Mouse (Mus musculus) hindbrain, embryonic 16.5 days (tissue): ENCODE data around the gene Lao1. TPM values are rescaled to one million over a fixed set of nuclear protein-coding genes. Genes with fewer than 3 reads are reported as not detected.
A peak's percentile ranks its signal among the peaks of the same experiment; 100 is the strongest.

Experiments
- ATAC-seq: fragments of 200-750 bp; cut with Nextera tagmentation; 2 replicates; pipeline ENCODE4 v1.8.0; 2017; ENCODE audit warnings: moderate TSS enrichment, moderate library complexity
- H3K27ac ChIP-seq: fragments of 300-500 bp; sonication (generic); 2 replicates; pipeline ENCODE4 v1.5.1; 2014; ENCODE audit warnings: low read depth, mild to moderate bottlenecking, control low read depth, low read length, moderate library complexity
- H3K27me3 ChIP-seq: fragments of 300-500 bp; sonication (generic); replicated peaks from 2 replicates; pipeline ENCODE4 v1.6.1; 2014; ENCODE audit warnings: low read length; ENCODE audit not compliant: control insufficient read depth, insufficient read depth
- H3K36me3 ChIP-seq: fragments of 300-500 bp; sonication (generic); 2 replicates; pipeline ENCODE4 v1.6.1; 2014; ENCODE audit warnings: mild to moderate bottlenecking, low read length, moderate library complexity, mixed read lengths; ENCODE audit not compliant: control insufficient read depth, insufficient read depth
- H3K4me1 ChIP-seq: fragments of 300-500 bp; sonication (generic); 2 replicates; pipeline ENCODE4 v1.6.1; 2014; ENCODE audit warnings: low read depth, low read length; ENCODE audit not compliant: control insufficient read depth, insufficient read depth
- H3K4me2 ChIP-seq: fragments of 300-500 bp; sonication (generic); 2 replicates; pipeline ENCODE4 v1.6.1; 2014; ENCODE audit warnings: mild to moderate bottlenecking, low read length, control low read depth, moderate library complexity
- H3K4me3 ChIP-seq: fragments of 300-500 bp; sonication (generic); 2 replicates; pipeline ENCODE4 v1.5.1; 2014; ENCODE audit warnings: mild to moderate bottlenecking, low read length, control low read depth, moderate library complexity
- H3K9ac ChIP-seq: fragments of 300-500 bp; sonication (generic); 2 replicates; pipeline ENCODE4 v1.6.1; 2014; ENCODE audit warnings: low read depth, mild to moderate bottlenecking, control low read depth, low read length, moderate library complexity
- H3K9me3 ChIP-seq: fragments of 300-500 bp; sonication (generic); 2 replicates; pipeline ENCODE4 v1.6.1; 2014; ENCODE audit warnings: mild to moderate bottlenecking, low read length, moderate library complexity; ENCODE audit not compliant: control insufficient read depth
- WGBS: fragments of 180-500 bp; shearing (Covaris S2); extraction: QIAGEN DNeasy Blood & Tissue Kit; methylation state at CpG from one replicate; pipeline ENCODE4 v1.1.7; 2014; 5-methylcytosine and 5-hydroxymethylcytosine counted together
- polyA plus RNA-seq: library from polyadenylated mRNA; unstranded; fragments of >200 nt; fragmentation: Nextera tagmentation; extraction: Ambion mirVana; gene quantifications from 2 replicates; pipeline ENCODE4 v1.2.1, GENCODE M21; 2015

The Lao1 gene
- polyA plus RNA-seq, 1 experiment from 2014 or later = 0.09 TPM

DNA sequence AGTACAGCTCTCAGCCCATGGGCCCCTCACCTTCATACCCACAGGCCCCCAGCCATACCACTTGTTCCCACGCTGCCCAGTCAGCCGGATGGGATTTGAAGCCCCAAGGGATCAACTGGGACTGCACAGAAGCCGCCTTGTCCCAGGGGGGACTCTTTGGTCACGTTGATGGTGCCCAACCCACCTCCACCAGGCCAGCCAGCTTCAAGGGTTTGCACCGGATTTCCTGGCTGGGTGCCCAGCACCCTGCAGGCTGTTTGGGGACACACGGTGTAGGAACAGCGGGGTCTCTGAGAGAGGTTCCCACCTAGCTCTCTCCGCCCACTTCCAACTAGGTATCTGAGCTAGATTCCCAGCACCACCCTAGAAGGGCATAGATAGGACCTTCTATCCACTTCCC lies 48.4 kb downstream of the Lao1 start:
- no peaks in the 10 kb centered on the region for H3K4me1 ChIP-seq
- H3K9ac ChIP-seq = no peak overlapping the region
- H3K36me3 ChIP-seq = no peaks in the 10 kb centered on the region
- H3K4me3 ChIP-seq = no peak overlapping the region
- 68% methylated on average over 8 of the region's 8 CpGs for WGBS
- no peak overlapping the region for H3K4me2 ChIP-seq
- ATAC-seq = no peak
- no peaks in the 10 kb centered on the region for H3K9me3 ChIP-seq
- H3K27ac ChIP-seq = no peak overlapping the region
- H3K27me3 ChIP-seq = no peaks in the 10 kb centered on the region

DNA sequence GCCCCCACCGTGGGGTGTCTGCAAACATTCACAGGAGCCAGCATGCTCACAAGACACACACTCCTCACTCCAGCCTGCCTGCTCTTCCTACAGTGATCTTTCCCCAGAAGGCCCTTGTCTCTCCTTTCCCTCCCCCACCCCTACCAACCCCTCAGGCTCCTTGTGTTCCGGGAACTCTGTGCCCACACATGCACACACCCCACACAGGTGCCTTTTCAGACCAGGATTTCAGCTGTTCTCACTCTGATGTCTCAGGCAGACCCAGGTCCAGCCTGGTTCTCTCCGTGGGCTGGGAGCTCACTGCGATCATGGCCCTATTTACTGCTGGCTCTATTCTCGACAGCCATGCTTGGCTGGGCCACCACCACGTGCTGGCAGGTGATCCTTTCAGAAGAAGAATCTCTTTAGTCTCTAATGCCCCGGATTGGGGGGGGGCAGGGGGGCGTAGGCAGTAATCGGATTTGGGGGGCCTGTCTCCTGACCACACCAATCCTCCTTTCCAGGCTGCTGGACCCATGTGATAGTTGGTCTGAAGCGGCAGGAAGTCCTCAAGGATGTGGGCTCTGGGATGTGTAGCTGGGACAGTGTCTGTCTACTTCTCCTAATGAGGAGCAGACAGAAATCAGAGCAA lies 49.8 kb downstream of the Lao1 start:
- H3K9ac ChIP-seq = no peak overlapping the region
- H3K27me3 ChIP-seq = no peaks in the 10 kb centered on the region
- no peak overlapping the region for H3K4me3 ChIP-seq
- no peaks in the 10 kb centered on the region for H3K36me3 ChIP-seq
- no peaks in the 10 kb centered on the region for H3K9me3 ChIP-seq
- H3K4me1 ChIP-seq = no peaks in the 10 kb centered on the region
- H3K4me2 ChIP-seq = no peak overlapping the region
- ATAC-seq = no peak
- 54% methylated on average over 10 of the region's 10 CpGs for WGBS
- no peak overlapping the region for H3K27ac ChIP-seq

DNA sequence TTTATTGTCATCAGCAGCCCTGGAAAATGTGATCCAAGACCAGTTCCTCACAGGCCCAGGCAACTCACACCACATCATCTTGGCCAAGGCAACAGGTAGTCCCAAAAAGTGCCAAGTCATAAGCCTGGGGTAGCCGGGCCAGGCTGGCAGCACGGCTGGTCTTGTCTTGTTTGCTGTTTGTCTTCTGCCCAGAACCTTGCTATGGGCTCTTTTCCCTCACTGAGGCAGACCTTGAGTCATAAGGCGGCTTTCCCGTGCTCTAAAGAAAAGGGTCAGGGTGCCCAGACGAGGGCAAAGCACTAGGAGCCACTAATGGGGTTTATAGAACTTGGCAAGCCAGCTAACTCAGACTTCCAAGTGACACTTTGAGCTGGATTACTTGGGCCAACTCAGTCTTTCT lies 51.7 kb downstream of the Lao1 start:
- H3K27ac ChIP-seq = no peak overlapping the region
- H3K4me3 ChIP-seq = no peak overlapping the region
- H3K9ac ChIP-seq = no peak overlapping the region
- H3K9me3 ChIP-seq = no peaks in the 10 kb centered on the region
- no peaks in the 10 kb centered on the region for H3K27me3 ChIP-seq
- no peak for ATAC-seq
- no peak overlapping the region for H3K4me2 ChIP-seq
- WGBS = 85% methylated on average over 5 of the region's 5 CpGs
- no peaks in the 10 kb centered on the region for H3K4me1 ChIP-seq
- H3K36me3 ChIP-seq = no peaks in the 10 kb centered on the region

DNA sequence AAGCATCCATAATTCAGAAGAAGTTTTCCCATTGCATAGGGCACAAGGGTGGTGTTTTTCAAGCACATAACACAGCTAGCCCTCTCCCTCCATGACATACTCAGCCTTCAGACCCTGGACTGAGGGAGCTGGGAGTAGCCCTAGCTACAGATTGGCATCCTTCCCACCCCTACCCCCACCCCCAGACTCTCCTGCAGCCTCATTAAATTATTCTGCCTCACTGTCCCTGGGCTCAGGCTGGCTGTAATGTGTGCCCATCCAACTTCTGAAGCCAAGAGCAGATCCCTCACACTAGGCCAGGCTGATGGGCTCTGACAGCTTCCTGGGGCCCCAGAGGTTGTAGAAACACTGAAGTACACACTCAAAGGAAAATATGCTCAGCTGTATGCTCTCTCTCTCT lies 53.6 kb downstream of the Lao1 start:
- Histone ChIP-seq H3K4me2 (no peak overlapping the region), H3K27ac (no peak overlapping the region), H3K9ac (no peak overlapping the region), H3K27me3 (no peaks in the 10 kb centered on the region), H3K4me1 (peaks cover 7% of the 10 kb centered on the region), H3K4me3 (no peak overlapping the region), H3K9me3 (no peaks in the 10 kb centered on the region), H3K36me3 (no peaks in the 10 kb centered on the region)
- peak; percentile 57 for ATAC-seq

DNA sequence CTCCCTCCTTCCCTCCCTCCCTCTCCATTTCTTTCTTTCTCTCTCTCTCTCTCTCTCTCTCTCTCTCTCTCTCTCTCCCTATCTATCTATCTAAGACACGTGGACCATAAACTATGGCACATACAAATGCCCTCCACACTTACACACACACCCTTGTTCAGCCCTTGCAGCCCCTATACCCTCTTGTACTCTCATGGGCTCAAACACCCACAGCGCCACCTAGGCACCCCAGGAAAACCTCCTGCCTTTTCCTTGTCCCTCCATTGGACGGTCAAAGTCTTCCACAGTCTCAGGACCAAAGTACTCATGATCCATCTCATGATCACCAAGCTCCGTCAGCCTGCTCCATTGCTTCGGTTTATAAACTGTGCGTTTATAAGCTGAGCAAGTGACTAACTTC lies 54.2 kb downstream of the Lao1 start:
- H3K4me3 ChIP-seq = no peak overlapping the region
- no peak for ATAC-seq
- 67% methylated on average over 6 of the region's 6 CpGs for WGBS

DNA sequence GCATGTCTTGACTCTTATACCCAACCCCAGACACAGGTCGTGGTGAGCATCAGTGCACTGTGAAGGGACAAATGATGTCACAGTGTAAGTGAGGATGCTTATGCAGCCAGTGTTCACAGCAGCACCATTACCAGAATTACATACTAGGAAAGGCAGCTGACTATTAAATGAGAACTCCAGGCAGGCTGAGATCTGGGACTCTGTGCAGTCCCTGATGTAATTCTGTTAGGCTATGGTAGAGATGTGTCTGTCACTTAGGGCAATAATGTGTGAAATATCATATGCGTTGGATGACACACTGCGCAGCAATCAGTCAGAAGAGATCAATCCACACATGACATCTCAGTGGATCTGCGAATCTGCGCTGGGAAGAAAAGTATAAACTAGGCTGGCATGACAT lies 55.7 kb downstream of the Lao1 start:
- WGBS = 72% methylated on average over 5 of the region's 5 CpGs

More for the DNA sequence above, 54.2 kb downstream of the Lao1 start:
- Histone ChIP-seq H3K4me1 (peaks cover 7% of the 10 kb centered on the region), H3K9me3 (no peaks in the 10 kb centered on the region), H3K27ac (no peak overlapping the region), H3K9ac (no peak overlapping the region), H3K36me3 (no peaks in the 10 kb centered on the region), H3K4me2 (no peak overlapping the region), H3K27me3 (no peaks in the 10 kb centered on the region)

More for the DNA sequence above, 55.7 kb downstream of the Lao1 start:
- peak; percentile 54 for ATAC-seq
- H3K9ac ChIP-seq = no peak overlapping the region
- H3K9me3 ChIP-seq = no peaks in the 10 kb centered on the region
- H3K36me3 ChIP-seq = no peaks in the 10 kb centered on the region
- no peaks in the 10 kb centered on the region for H3K27me3 ChIP-seq
- H3K4me2 ChIP-seq = no peak overlapping the region
- peaks cover 7% of the 10 kb centered on the region for H3K4me1 ChIP-seq
- H3K27ac ChIP-seq = no peak overlapping the region
- H3K4me3 ChIP-seq = no peak overlapping the region

Other genes with a start within 250 kb of the Lao1 start
- not detected in 2 replicates for gene Olfr1340, start 241.4 kb upstream of the Lao1 start, polyA plus RNA-seq
- gene Olfr1339, start 229.4 kb upstream of the Lao1 start, polyA plus RNA-seq = not detected in 2 replicates
- not detected in 2 replicates for gene Olfr1338, start 202.8 kb upstream of the Lao1 start, polyA plus RNA-seq
- gene Olfr1337, start 179.0 kb upstream of the Lao1 start, polyA plus RNA-seq = not detected in 2 replicates
- gene Olfr1335, start 151.6 kb upstream of the Lao1 start, polyA plus RNA-seq = not detected in 2 replicates
- not detected in 2 replicates for gene Olfr1333, start 125.3 kb upstream of the Lao1 start, polyA plus RNA-seq
- not detected in 2 replicates for gene Olfr1331, start 96.9 kb upstream of the Lao1 start, polyA plus RNA-seq
- not detected in 2 replicates for gene Olfr1330, start 73.0 kb upstream of the Lao1 start, polyA plus RNA-seq
- not detected in 2 replicates for gene Olfr1329, start 44.1 kb upstream of the Lao1 start, polyA plus RNA-seq
- gene Olfr1328, start 23.0 kb upstream of the Lao1 start, polyA plus RNA-seq = not detected in 2 replicates
- 100 and 106 TPM in 2 replicates for gene Slc2a1, start 147.1 kb downstream of the Lao1 start, polyA plus RNA-seq
- 2.9 and 5.6 TPM in 2 replicates for gene Zfp691, start 212.6 kb downstream of the Lao1 start, polyA plus RNA-seq
- gene Ermap, start 228.4 kb downstream of the Lao1 start, polyA plus RNA-seq = 0.33 and 0.70 TPM in 2 replicates
- gene Svbp, start 233.7 kb downstream of the Lao1 start, polyA plus RNA-seq = 197 and 201 TPM in 2 replicates